Mouse (Mus musculus): ENCODE results near the gene Tstd3.

- peak; percentile 68; the same call in 1 of the 2 replicates for TF ChIP-seq POLR2A (IDR thresholded peaks at IDR 0.05; ENCODE audit: borderline replicate concordance, extremely low read depth, insufficient read depth, insufficient read length, poor library complexity, severe bottlenecking)
- no peak for TF ChIP-seq CTCF (IDR thresholded peaks at IDR 0.05; ENCODE audit: borderline replicate concordance, extremely low read depth, insufficient read depth, insufficient read length)
Observed at GRCm38 (mm10) chr4:21727615-21728165, 39.3 kb downstream of the Tstd3 start, which contains the start of gene Ccnc.
